ENCODE assay signal across 9 mouse cellular contexts in genomic region chr2:29846061-29846853, GRCm38 (mm10). TPM values are rescaled to one million over a fixed set of nuclear protein-coding genes. Genes with fewer than 3 reads are reported as not detected.
DNase-seq lines count a peak whose midpoint lies in the region; ATAC-seq and TF ChIP-seq lines count a peak whose summit lies in the region.
"Had no signal": no experiment of that assay in that cellular context is flagged by ENCODE, and none has a peak within 500 bp of the region (broad histone marks: within the 10 kb centered on the region; RNA-seq: fewer than 3 reads in every experiment).

No protein-coding gene starts in this region.

- TF ChIP-seq CTCF in gastrocnemius, adult 2 months (IDR thresholded peaks at IDR 0.05), result no peak

- H3K4me2 ChIP-seq in heart, embryonic 13.5 days, result peak overlapping the region; percentile 63
- peak overlapping the region; percentile 68 for H3K4me2 ChIP-seq in hindbrain, embryonic 12.5 days (replicated peaks)

- H3K27me3 ChIP-seq in heart, embryonic 13.5 days (replicated peaks), result peaks cover 74% of the 10 kb centered on the region
- H3K27me3 ChIP-seq in hindbrain, embryonic 12.5 days, result peaks cover 36% of the 10 kb centered on the region

- H3K9ac ChIP-seq in heart, embryonic 13.5 days, result peak overlapping the region; percentile 67
- peak overlapping the region; percentile 90 for H3K9ac ChIP-seq in hindbrain, embryonic 12.5 days

- no peaks in the 10 kb centered on the region for H3K9me3 ChIP-seq in heart, embryonic 13.5 days
- no peaks in the 10 kb centered on the region for H3K9me3 ChIP-seq in hindbrain, embryonic 12.5 days (replicated peaks)

- DNase-seq in heart, postnatal 36 days, result no peak
- DNase-seq in ZHBTc4 (ENCODE audit: low read depth, low spot score) (peak; percentile 53), MN1 (ENCODE audit: low spot score) (no peak)
- DNase-seq in mesoderm, embryonic 11.5 days (ENCODE audit: low read depth, low spot score), result peak; percentile 86
- no peak for DNase-seq in gastrocnemius, adult 2 months
- DNase-seq in adrenal gland, postnatal 36 days, result no peak

- intact Hi-C loops in heart, postnatal 36 days (cut with DNase I), result no loop called here
- intact Hi-C loops in gastrocnemius, adult 2 months (cut with DNase I), result no loop called here

- no peak for ATAC-seq in heart, embryonic 13.5 days (ENCODE audit: extremely low read depth, insufficient number of reproducible peaks, low FRiP score, low TSS enrichment)
- ATAC-seq in hindbrain, embryonic 12.5 days (ENCODE audit: low FRiP score), result peak; percentile 61

- peak overlapping the region; percentile 42 for H3K4me3 ChIP-seq in heart, embryonic 13.5 days
- H3K4me3 ChIP-seq in hindbrain, embryonic 12.5 days, result peak overlapping the region; percentile 57
- H3K4me3 ChIP-seq in gastrocnemius, adult 2 months, result no peak overlapping the region
- H3K4me3 ChIP-seq: erythroblast, embryonic 14.5 days had no signal

- no peak overlapping the region for H3K27ac ChIP-seq in heart, embryonic 13.5 days (replicated peaks)
- H3K27ac ChIP-seq in hindbrain, embryonic 12.5 days, result peak overlapping the region; percentile 98
- H3K27ac ChIP-seq in gastrocnemius, adult 2 months, result no peak overlapping the region

- H3K36me3 ChIP-seq in heart, embryonic 13.5 days, result peaks cover 34% of the 10 kb centered on the region
- H3K36me3 ChIP-seq in hindbrain, embryonic 12.5 days, result peaks cover 15% of the 10 kb centered on the region

- H3K4me1 ChIP-seq in heart, embryonic 13.5 days, result peaks cover 10% of the 10 kb centered on the region
- peaks cover 82% of the 10 kb centered on the region for H3K4me1 ChIP-seq in hindbrain, embryonic 12.5 days

- 9% methylated on average over 47 of the region's 47 CpGs for WGBS in heart, embryonic 13.5 days
- WGBS in hindbrain, embryonic 12.5 days, result 2% methylated on average over 47 of the region's 47 CpGs

RNA-seq across cellular contexts. Expression of gene Cercam, which starts 22.7 kb away (rescaled TPM):
- 19.6 and 21.5 TPM in 2 replicates for polyA plus RNA-seq in heart, embryonic 13.5 days (2015; fragmentation: Nextera tagmentation; extraction: Ambion mirVana)
- 1 to 10 TPM; 4.4 to 4.9 TPM for total RNA-seq in heart, postnatal 36 days (2021)
- polyA plus RNA-seq in hindbrain, embryonic 12.5 days (2016; fragmentation: Nextera tagmentation; extraction: Ambion mirVana), result 28.5 and 30.2 TPM in 2 replicates
- total RNA-seq in gastrocnemius, adult 2 months (2021), result 1 to 10 TPM; 2.2 to 4.6 TPM
- total RNA-seq in adrenal gland, postnatal 36 days (2021), result 10 to 100 TPM; 11.6 to 15.8 TPM

RNA-seq across cellular contexts. Expression of gene Urm1, which starts 26.4 kb away (rescaled TPM):
- polyA plus RNA-seq in heart, embryonic 13.5 days (2015; fragmentation: Nextera tagmentation; extraction: Ambion mirVana), result 15.7 and 17.1 TPM in 2 replicates
- 10 to 100 TPM; 30.4 to 34.2 TPM for total RNA-seq in heart, postnatal 36 days (2021)
- 16.4 and 19.5 TPM in 2 replicates for polyA plus RNA-seq in hindbrain, embryonic 12.5 days (2016; fragmentation: Nextera tagmentation; extraction: Ambion mirVana)
- 10 to 100 TPM; 29.6 to 31.3 TPM for total RNA-seq in gastrocnemius, adult 2 months (2021)
- 10 to 100 TPM; 36.7 to 36.8 TPM for total RNA-seq in adrenal gland, postnatal 36 days (2021)

RNA-seq across cellular contexts. Expression of gene Odf2, which starts 42.8 kb away (rescaled TPM):
- polyA plus RNA-seq in heart, embryonic 13.5 days (2015; fragmentation: Nextera tagmentation; extraction: Ambion mirVana), result 47.0 and 47.2 TPM in 2 replicates
- total RNA-seq in heart, postnatal 36 days (2021), result 10 to 100 TPM; 24.0 to 29.7 TPM
- 87.9 and 97.0 TPM in 2 replicates for polyA plus RNA-seq in hindbrain, embryonic 12.5 days (2016; fragmentation: Nextera tagmentation; extraction: Ambion mirVana)
- total RNA-seq in gastrocnemius, adult 2 months (2021), result 10 to 100 TPM; 11.9 to 12.7 TPM
- 10 to 100 TPM; 35.4 to 36.0 TPM for total RNA-seq in adrenal gland, postnatal 36 days (2021)

RNA-seq across cellular contexts. Expression of gene Slc27a4, which starts 43.8 kb away (rescaled TPM):
- polyA plus RNA-seq in heart, embryonic 13.5 days (2015; fragmentation: Nextera tagmentation; extraction: Ambion mirVana), result 9.2 and 10.1 TPM in 2 replicates
- 10 to 100 TPM; 16.2 to 19.3 TPM for total RNA-seq in heart, postnatal 36 days (2021)
- 28.3 and 29.3 TPM in 2 replicates for polyA plus RNA-seq in hindbrain, embryonic 12.5 days (2016; fragmentation: Nextera tagmentation; extraction: Ambion mirVana)
- 1 to 10 TPM; 6.5 to 9.4 TPM for total RNA-seq in gastrocnemius, adult 2 months (2021)
- total RNA-seq in adrenal gland, postnatal 36 days (2021), result 10 to 100 TPM; 30.4 to 39.2 TPM

RNA-seq across cellular contexts. Expression of gene Trub2, which starts 58.0 kb away (rescaled TPM):
- polyA plus RNA-seq in heart, embryonic 13.5 days (2015; fragmentation: Nextera tagmentation; extraction: Ambion mirVana), result 30.7 and 34.2 TPM in 2 replicates
- 10 to 100 TPM; 32.5 to 33.1 TPM for total RNA-seq in heart, postnatal 36 days (2021)
- polyA plus RNA-seq in hindbrain, embryonic 12.5 days (2016; fragmentation: Nextera tagmentation; extraction: Ambion mirVana), result 43.1 and 43.3 TPM in 2 replicates
- total RNA-seq in gastrocnemius, adult 2 months (2021), result 10 to 100 TPM; 28.2 to 29.1 TPM
- 10 to 100 TPM; 33.3 to 37.7 TPM for total RNA-seq in adrenal gland, postnatal 36 days (2021)

Comparison
In these comparisons a context has a peak if more than half of its experiments do, and no peak if none do; other contexts are left out.
1. DNase-seq: peak in ZHBTc4 (single experiment) and mesoderm, embryonic 11.5 days (single experiment); none in heart, postnatal 36 days (0 of 2), gastrocnemius, adult 2 months (single experiment), adrenal gland, postnatal 36 days (0 of 2) and MN1 (single experiment).